Mouse (Mus musculus) neural tube, embryonic 11.5 days (tissue): ENCODE measurements around the gene Scin. TPM values are rescaled to one million over a fixed set of nuclear protein-coding genes. Genes with fewer than 3 reads are reported as not detected.

Experiments
- ATAC-seq: fragments of 200-750 bp; cut with Nextera tagmentation; 2 replicates; pipeline ENCODE4 v1.8.0; 2017; ENCODE audit warnings: moderate number of reproducible peaks, mild to moderate bottlenecking, moderate TSS enrichment, moderate library complexity; ENCODE audit not compliant: insufficient read depth, low FRiP score, low TSS enrichment
- DNase-seq: peaks from one replicate; pipeline ENCODE4 v3.0.0-alpha.2; 2015; ENCODE audit warnings: low spot score
- H3K27ac ChIP-seq: fragments of 300-500 bp; sonication (generic); 2 replicates; pipeline ENCODE4 v1.5.1; 2014; ENCODE audit warnings: low read depth, mild to moderate bottlenecking, low read length
- H3K27me3 ChIP-seq: fragments of 300-500 bp; sonication (generic); 2 replicates; pipeline ENCODE4 v1.6.1; 2014; ENCODE audit warnings: mild to moderate bottlenecking, low read length, mixed read lengths; ENCODE audit not compliant: control insufficient read depth, insufficient read depth
- H3K36me3 ChIP-seq: fragments of 300-500 bp; sonication (generic); 2 replicates; pipeline ENCODE4 v1.6.1; 2014; ENCODE audit warnings: mild to moderate bottlenecking, low read length, moderate library complexity, mixed read lengths; ENCODE audit not compliant: control insufficient read depth, insufficient read depth
- H3K4me1 ChIP-seq: fragments of 300-500 bp; sonication (generic); 2 replicates; pipeline ENCODE4 v1.6.1; 2014; ENCODE audit warnings: low read length, mixed read lengths; ENCODE audit not compliant: control insufficient read depth, insufficient read depth
- H3K4me2 ChIP-seq: fragments of 300-500 bp; sonication (generic); 2 replicates; pipeline ENCODE4 v1.6.1; 2014; ENCODE audit warnings: low read depth, mild to moderate bottlenecking, moderate library complexity
- H3K4me3 ChIP-seq: fragments of 300-500 bp; sonication (generic); 2 replicates; pipeline ENCODE4 v1.5.1; 2014; ENCODE audit warnings: low read depth, low read length
- H3K9ac ChIP-seq: fragments of 300-500 bp; sonication (generic); 2 replicates; pipeline ENCODE4 v1.6.1; 2014; ENCODE audit warnings: mild to moderate bottlenecking, low read length
- H3K9me3 ChIP-seq: fragments of 300-500 bp; sonication (generic); 2 replicates; pipeline ENCODE4 v1.6.1; 2016; ENCODE audit warnings: low read length; ENCODE audit not compliant: control insufficient read depth
- WGBS: fragments of 180-500 bp; shearing (Covaris S2); extraction: QIAGEN DNeasy Blood & Tissue Kit; methylation state at CpG from one replicate; pipeline ENCODE4 v1.1.7; 2014; 5-methylcytosine and 5-hydroxymethylcytosine counted together
- polyA plus RNA-seq: library from polyadenylated mRNA; unstranded; fragments of >200 nt; fragmentation: Nextera tagmentation; extraction: Ambion mirVana; gene quantifications from 2 replicates; pipeline ENCODE4 v1.2.1, GENCODE M21; 2014

Scin gene
- polyA plus RNA-seq, 1 experiment from 2014 or later: 0.07 TPM

GRCm38 (mm10) chr12:40047024-40047423 lies 87.0 kb downstream of the Scin start:
- 83% methylated on average over 1 of the region's 1 CpGs for WGBS
- no peak for DNase-seq

GRCm38 (mm10) chr12:40043816-40044585 lies 90.0 kb downstream of the Scin start:
- Histone ChIP-seq H3K27ac (no peak overlapping the region), H3K4me2 (no peak overlapping the region), H3K36me3 (no peaks in the 10 kb centered on the region), H3K9ac (no peak overlapping the region), H3K9me3 (no peaks in the 10 kb centered on the region), H3K4me3 (no peak overlapping the region), H3K27me3 (no peaks in the 10 kb centered on the region), H3K4me1 (no peaks in the 10 kb centered on the region)
- ATAC-seq: no peak
- 88% methylated on average over 8 of the region's 8 CpGs for WGBS
- DNase-seq: no peak

More at GRCm38 (mm10) chr12:40047024-40047423, 87.0 kb downstream of the Scin start:
- Histone ChIP-seq H3K4me3 (no peak overlapping the region), H3K27ac (no peak overlapping the region), H3K4me2 (no peak overlapping the region), H3K36me3 (no peaks in the 10 kb centered on the region), H3K9me3 (no peaks in the 10 kb centered on the region), H3K4me1 (no peaks in the 10 kb centered on the region), H3K9ac (no peak overlapping the region), H3K27me3 (no peaks in the 10 kb centered on the region)
- ATAC-seq: no peak

GRCm38 (mm10) chr12:40040067-40040466 lies 94.0 kb downstream of the Scin start:
- H3K9ac ChIP-seq: no peak overlapping the region
- H3K4me1 ChIP-seq: no peaks in the 10 kb centered on the region
- peak; percentile 48 for DNase-seq
- H3K9me3 ChIP-seq: no peaks in the 10 kb centered on the region
- no peaks in the 10 kb centered on the region for H3K27me3 ChIP-seq
- H3K36me3 ChIP-seq: no peaks in the 10 kb centered on the region
- no peak overlapping the region for H3K4me2 ChIP-seq
- no peak overlapping the region for H3K4me3 ChIP-seq
- ATAC-seq: no peak
- no peak overlapping the region for H3K27ac ChIP-seq

- peak; percentile 91 for DNase-seq
- H3K4me1 ChIP-seq: no peaks in the 10 kb centered on the region; the same call in 1 of the 2 replicates
- peak within 1 kb of the TSS; percentile 87 for H3K4me3 ChIP-seq
- H3K4me2 ChIP-seq: peak within 1 kb of the TSS; percentile 68
- H3K36me3 ChIP-seq: no peaks in the 10 kb centered on the region
- peak within 1 kb of the TSS; percentile 83 for H3K27ac ChIP-seq
- peak within 1 kb of the TSS; percentile 82 for H3K9ac ChIP-seq
- no peaks in the 10 kb centered on the region for H3K9me3 ChIP-seq
- peak; percentile 88 for ATAC-seq
- under 1% methylated on average over 61 of the region's 68 CpGs for WGBS
- no peaks in the 10 kb centered on the region for H3K27me3 ChIP-seq
Measured at GRCm38 (mm10) chr12:40037876-40038463, 96.1 kb downstream of the Scin start, which contains the start of gene Arl4a. Gene Arl4a (minus strand): TSS chr12:40038025.

- no peaks in the 10 kb centered on the region for H3K9me3 ChIP-seq
- WGBS: under 1% methylated on average over 45 of the region's 60 CpGs
- H3K36me3 ChIP-seq: no peaks in the 10 kb centered on the region
Measured at GRCm38 (mm10) chr12:40037226-40037813, 96.7 kb downstream of the Scin start.

GRCm38 (mm10) chr12:40036666-40037065 lies 97.4 kb downstream of the Scin start:
- 4% methylated on average over 11 of the region's 11 CpGs for WGBS
- no peak for DNase-seq

More at GRCm38 (mm10) chr12:40037226-40037813, 96.7 kb downstream of the Scin start:
- Histone ChIP-seq H3K4me3 (peak overlapping the region; percentile 87), H3K4me2 (peak overlapping the region; percentile 68), H3K4me1 (no peaks in the 10 kb centered on the region; the same call in 1 of the 2 replicates), H3K9ac (peak overlapping the region; percentile 82), H3K27me3 (no peaks in the 10 kb centered on the region), H3K27ac (peak overlapping the region; percentile 83)
- DNase-seq (peak; percentile 99), ATAC-seq (peak; percentile 98)

GRCm38 (mm10) chr12:40035506-40035905 lies 98.5 kb downstream of the Scin start:
- peak overlapping the region; percentile 63 for H3K4me2 ChIP-seq
- H3K9ac ChIP-seq: no peak overlapping the region
- no peaks in the 10 kb centered on the region for H3K9me3 ChIP-seq
- H3K27me3 ChIP-seq: no peaks in the 10 kb centered on the region
- DNase-seq: no peak
- 78% methylated on average over 4 of the region's 4 CpGs for WGBS
- no peaks in the 10 kb centered on the region; the same call in 1 of the 2 replicates for H3K36me3 ChIP-seq
- no peak for ATAC-seq
- H3K27ac ChIP-seq: no peak overlapping the region
- H3K4me1 ChIP-seq: no peaks in the 10 kb centered on the region; the same call in 1 of the 2 replicates
- H3K4me3 ChIP-seq: peak overlapping the region; percentile 87

More at GRCm38 (mm10) chr12:40036666-40037065, 97.4 kb downstream of the Scin start:
- Histone ChIP-seq H3K36me3 (no peaks in the 10 kb centered on the region), H3K27me3 (no peaks in the 10 kb centered on the region), H3K9me3 (no peaks in the 10 kb centered on the region), H3K27ac (0 out of 2 replicates have a peak overlapping the region, but pooled peaks have one; percentile 49), H3K9ac (peak overlapping the region; percentile 82), H3K4me3 (peak overlapping the region; percentile 87), H3K4me2 (peak overlapping the region; percentile 63), H3K4me1 (no peaks in the 10 kb centered on the region; the same call in 1 of the 2 replicates)
- no peak for ATAC-seq

GRCm38 (mm10) chr12:40029201-40029600 lies 104.8 kb downstream of the Scin start:
- Histone ChIP-seq H3K4me2 (no peak overlapping the region), H3K9me3 (no peaks in the 10 kb centered on the region), H3K27me3 (no peaks in the 10 kb centered on the region), H3K4me3 (no peak overlapping the region), H3K36me3 (no peaks in the 10 kb centered on the region; the same call in 1 of the 2 replicates), H3K4me1 (no peaks in the 10 kb centered on the region), H3K27ac (no peak overlapping the region), H3K9ac (no peak overlapping the region)
- DNase-seq: no peak
- ATAC-seq: no peak
- WGBS: 90% methylated on average over 4 of the region's 4 CpGs
